Mouse (Mus musculus) neural tube, embryonic 12.5 days (tissue): ENCODE results near the gene Hcn2. TPM values are rescaled to one million over a fixed set of nuclear protein-coding genes. Genes with fewer than 3 reads are reported as not detected.

Experiments
- polyA plus RNA-seq: library from polyadenylated mRNA; unstranded; fragments of >200 nt; fragmentation: Nextera tagmentation; extraction: Ambion mirVana; gene quantifications from 2 replicates; pipeline ENCODE4 v1.2.1, GENCODE M21; 2016

Hcn2 gene
- polyA plus RNA-seq, 1 experiment from 2014 or later = 0.61 TPM

Other genes starting within 250 kb of the Hcn2 start
- not detected in 2 replicates for gene Vmn2r83, start 247.9 kb upstream of the Hcn2 start, polyA plus RNA-seq
- gene Plpp2, start 182.8 kb upstream of the Hcn2 start, polyA plus RNA-seq = 16.2 and 17.9 TPM in 2 replicates
- 67.4 and 69.5 TPM in 2 replicates for gene Mier2, start 161.4 kb upstream of the Hcn2 start, polyA plus RNA-seq
- not detected in 2 replicates for gene Theg, start 129.3 kb upstream of the Hcn2 start, polyA plus RNA-seq
- 0.09 TPM in 1 of 2 replicates, not detected in the other for gene C2cd4c, start 102.6 kb upstream of the Hcn2 start, polyA plus RNA-seq
- gene Shc2, start 78.7 kb upstream of the Hcn2 start, polyA plus RNA-seq = 35.5 and 43.9 TPM in 2 replicates
- not detected in 2 replicates for gene Odf3l2, start 70.9 kb upstream of the Hcn2 start, polyA plus RNA-seq
- 1.1 and 2.0 TPM in 2 replicates for gene Madcam1, start 52.1 kb upstream of the Hcn2 start, polyA plus RNA-seq
- 75.2 and 79.6 TPM in 2 replicates for gene Tpgs1, start 47.3 kb upstream of the Hcn2 start, polyA plus RNA-seq
- gene Cdc34, start 34.4 kb upstream of the Hcn2 start, polyA plus RNA-seq = 136 and 141 TPM in 2 replicates
- gene Gzmm, start 27.6 kb upstream of the Hcn2 start, polyA plus RNA-seq = 0.65 and 1.4 TPM in 2 replicates
- gene Bsg, start 12.1 kb upstream of the Hcn2 start, polyA plus RNA-seq = 634 and 639 TPM in 2 replicates
- gene Polrmt, start 29.9 kb downstream of the Hcn2 start, polyA plus RNA-seq = 44.7 and 44.9 TPM in 2 replicates
- gene Fgf22, start 38.4 kb downstream of the Hcn2 start, polyA plus RNA-seq = 0.55 and 1.2 TPM in 2 replicates
- gene Rnf126, start 50.3 kb downstream of the Hcn2 start, polyA plus RNA-seq = 115 and 118 TPM in 2 replicates
- gene Fstl3, start 60.6 kb downstream of the Hcn2 start, polyA plus RNA-seq = 1.5 and 2.0 TPM in 2 replicates
- 0.16 and 0.42 TPM in 2 replicates for gene Prss57, start 74.3 kb downstream of the Hcn2 start, polyA plus RNA-seq
- gene Palm, start 76.9 kb downstream of the Hcn2 start, polyA plus RNA-seq = 196 and 205 TPM in 2 replicates
- 1.6 and 2.3 TPM in 2 replicates for gene Misp, start 104.4 kb downstream of the Hcn2 start, polyA plus RNA-seq
- gene Ptbp1, start 137.8 kb downstream of the Hcn2 start, polyA plus RNA-seq = 180 and 189 TPM in 2 replicates
- 12.6 and 15.5 TPM in 2 replicates for gene Prtn3, start 157.8 kb downstream of the Hcn2 start, polyA plus RNA-seq
- 296 and 301 TPM in 2 replicates for gene Plppr3, start 158.0 kb downstream of the Hcn2 start, polyA plus RNA-seq
- 0.34 and 0.53 TPM in 2 replicates for gene Elane, start 169.6 kb downstream of the Hcn2 start, polyA plus RNA-seq
- not detected in 2 replicates for gene Cfd, start 174.2 kb downstream of the Hcn2 start, polyA plus RNA-seq
- gene Med16, start 192.3 kb downstream of the Hcn2 start, polyA plus RNA-seq = 60.5 and 62.6 TPM in 2 replicates
- gene Gm26602, start 194.2 kb downstream of the Hcn2 start, polyA plus RNA-seq = 28.4 and 40.5 TPM in 2 replicates
- 1.1 and 1.3 TPM in 2 replicates for gene Kiss1r, start 200.3 kb downstream of the Hcn2 start, polyA plus RNA-seq
- 185 and 186 TPM in 2 replicates for gene R3hdm4, start 204.6 kb downstream of the Hcn2 start, polyA plus RNA-seq
- 4.9 and 7.7 TPM in 2 replicates for gene Arid3a, start 210.4 kb downstream of the Hcn2 start, polyA plus RNA-seq
- 84.5 and 98.3 TPM in 2 replicates for gene Wdr18, start 243.5 kb downstream of the Hcn2 start, polyA plus RNA-seq